In genomic region chr10:121705399-121706163, GRCm38 (mm10) we compare ENCODE assay signal across 11 mouse cellular contexts. TPM values are rescaled to one million over a fixed set of nuclear protein-coding genes. Genes with fewer than 3 reads are reported as not detected.
DNase-seq lines count a peak whose midpoint lies in the region; ATAC-seq and TF ChIP-seq lines count a peak whose summit lies in the region.
"Had no signal": no experiment of that assay in that cellular context is flagged by ENCODE, and none has a peak within 500 bp of the region (broad histone marks: within the 10 kb centered on the region; RNA-seq: fewer than 3 reads in every experiment).

No protein-coding gene starts in this region.

- TF ChIP-seq CTCF in liver, postnatal 0 days (IDR thresholded peaks at IDR 0.05; ENCODE audit: low read depth), result no peak

- H3K27me3 ChIP-seq in liver, postnatal 0 days (ENCODE audit: insufficient read depth, low read length), result no peaks in the 10 kb centered on the region
- no peaks in the 10 kb centered on the region for H3K27me3 ChIP-seq in liver, embryonic 12.5 days (replicated peaks)

- H3K4me3 ChIP-seq in liver, postnatal 0 days (ENCODE audit: low read depth, low read length), result no peak overlapping the region
- no peak overlapping the region for H3K4me3 ChIP-seq in liver, embryonic 12.5 days

- ATAC-seq in liver, postnatal 0 days, result peak; percentile 80
- no peak for ATAC-seq in liver, embryonic 12.5 days
- peak; percentile 79 for ATAC-seq in megakaryocyte progenitor cell, adult 5-6 weeks (replicated peaks; ENCODE audit: poor library complexity)
- ATAC-seq: hindbrain, embryonic 16.5 days; midbrain, embryonic 16.5 days had no signal

- peak; percentile 22 to 31 for DNase-seq in adrenal gland, adult 18-20 months (ENCODE audit: low spot score in 2 of 2)
- no peak for DNase-seq in adrenal gland, postnatal 4 days (ENCODE audit: low spot score in 2 of 2)
- DNase-seq in liver, postnatal 0 days, result peak; percentile 38
- peak; percentile 23 for DNase-seq in fat pad, adult 2 months (ENCODE audit: extremely low read depth, low read depth, low spot score)
- DNase-seq in right cerebral cortex, adult 2 months (ENCODE audit: low spot score in 2 of 2), result no peak
- no peak for DNase-seq in retina, embryonic 14.5 days (ENCODE audit: low spot score)
- DNase-seq: thymus, adult 2 months had no signal

- 72% methylated on average over 15 of the region's 15 CpGs for WGBS in liver, postnatal 0 days (ENCODE audit: insufficient replicate concordance)
- WGBS in liver, embryonic 12.5 days (ENCODE audit: insufficient replicate concordance), result 74% methylated on average over 15 of the region's 15 CpGs

- no peak overlapping the region for H3K27ac ChIP-seq in liver, postnatal 0 days (ENCODE audit: low read depth)
- no peak overlapping the region for H3K27ac ChIP-seq in liver, embryonic 12.5 days

- no peak overlapping the region for H3K4me2 ChIP-seq in liver, postnatal 0 days (ENCODE audit: low read depth, low read length)
- no peak overlapping the region for H3K4me2 ChIP-seq in liver, embryonic 12.5 days

- H3K4me1 ChIP-seq in liver, postnatal 0 days (ENCODE audit: insufficient read depth), result 0 out of 2 replicates have a peak, but pooled peaks cover 5% of the 10 kb centered on the region
- H3K4me1 ChIP-seq in liver, embryonic 12.5 days, result no peaks in the 10 kb centered on the region

- no peak for TF ChIP-seq EP300 in liver, postnatal 0 days (IDR thresholded peaks at IDR 0.05; ENCODE audit: low read depth)

- no peak overlapping the region for H3K9ac ChIP-seq in liver, postnatal 0 days (replicated peaks)
- H3K9ac ChIP-seq in liver, embryonic 12.5 days, result no peak overlapping the region

- H3K36me3 ChIP-seq in liver, postnatal 0 days (replicated peaks; ENCODE audit: insufficient read depth, low read length), result no peaks in the 10 kb centered on the region
- no peaks in the 10 kb centered on the region for H3K36me3 ChIP-seq in liver, embryonic 12.5 days

- no peaks in the 10 kb centered on the region for H3K9me3 ChIP-seq in liver, postnatal 0 days (ENCODE audit: low read length)
- H3K9me3 ChIP-seq in liver, embryonic 12.5 days (replicated peaks), result no peaks in the 10 kb centered on the region

RNA-seq across cellular contexts. Expression of gene BC048403, which starts 34.2 kb away (rescaled TPM):
- 1 to 10 TPM; 5.4 to 9.3 TPM for total RNA-seq in adrenal gland, adult 18-20 months (2021)
- 1 to 10 TPM; 9.7 TPM for total RNA-seq in adrenal gland, postnatal 4 days (2021)
- 1.6 and 1.9 TPM in 2 replicates for polyA plus RNA-seq in liver, postnatal 0 days (2015; fragmentation: Nextera tagmentation; extraction: Ambion mirVana)
- 2.8 and 3.1 TPM in 2 replicates for polyA plus RNA-seq in liver, embryonic 12.5 days (2016; fragmentation: Nextera tagmentation; extraction: Ambion mirVana)
- 10.9 and 14.0 TPM in 2 replicates for total RNA-seq in megakaryocyte progenitor cell, adult 5-6 weeks (2015)
- 3.7 and 4.3 TPM in 2 replicates for total RNA-seq in megakaryocyte progenitor cell, adult 5-6 weeks (2017)

Comparison
In these comparisons a context has a peak if more than half of its experiments do, and no peak if none do; other contexts are left out.
1. DNase-seq: peak in adrenal gland, adult 18-20 months (2 of 2), liver, postnatal 0 days (single experiment) and fat pad, adult 2 months (single experiment); none in adrenal gland, postnatal 4 days (0 of 2), right cerebral cortex, adult 2 months (0 of 2) and retina, embryonic 14.5 days (single experiment).